Mouse (Mus musculus) heart, postnatal 36 days (tissue): ENCODE measurements around the gene Itpa. TPM values are rescaled to one million over a fixed set of nuclear protein-coding genes. Genes with fewer than 3 reads are reported as not detected.
A peak's percentile ranks its signal among the peaks of the same experiment; 100 is the strongest.

Source experiments
- DNase-seq, 2 experiments: peaks; one replicate each; pipeline ENCODE4 v3.0.0; 2021 to 2022
- intact Hi-C: fragments of 180-260 bp; cut with DNase I; formaldehyde crosslinking; loops from one replicate; pipeline ENCODE4 v1.15.1; 2025
- total RNA-seq, 2 experiments: library from RNA; stranded (reverse); gene quantifications; 2 replicates each; pipeline ENCODE4 v1.2.3; 2021

Itpa gene
- total RNA-seq, 2 experiments from 2014 or later = 17.9 to 18.7 TPM

- intact Hi-C loops = no loop called here
- no peak for DNase-seq
Observed at GRCm38 (mm10) chr2:130655660-130656339, 11.6 kb upstream of the Itpa start.

DNA sequence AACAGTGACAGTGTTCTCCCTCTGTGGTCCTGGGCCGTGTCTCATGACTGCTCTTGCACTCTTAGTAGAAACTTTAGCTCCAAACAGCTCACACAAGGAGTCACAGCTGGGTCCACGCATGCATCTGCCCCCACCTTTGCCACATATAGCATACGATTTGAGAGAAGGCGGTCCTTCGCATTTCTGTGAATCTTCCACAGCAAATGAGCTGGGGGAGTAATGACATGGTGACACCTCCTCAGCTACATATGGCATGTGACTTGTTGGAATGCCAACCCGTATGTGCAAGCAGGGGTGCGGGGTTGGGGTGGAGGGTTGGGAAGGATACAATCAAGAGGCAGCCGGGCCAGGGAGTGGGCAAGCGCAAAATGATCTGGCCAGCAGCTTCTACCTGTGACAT is 10.9 kb upstream of the Itpa start:
- intact Hi-C loops = no loop called here
- DNase-seq = no peak

DNA sequence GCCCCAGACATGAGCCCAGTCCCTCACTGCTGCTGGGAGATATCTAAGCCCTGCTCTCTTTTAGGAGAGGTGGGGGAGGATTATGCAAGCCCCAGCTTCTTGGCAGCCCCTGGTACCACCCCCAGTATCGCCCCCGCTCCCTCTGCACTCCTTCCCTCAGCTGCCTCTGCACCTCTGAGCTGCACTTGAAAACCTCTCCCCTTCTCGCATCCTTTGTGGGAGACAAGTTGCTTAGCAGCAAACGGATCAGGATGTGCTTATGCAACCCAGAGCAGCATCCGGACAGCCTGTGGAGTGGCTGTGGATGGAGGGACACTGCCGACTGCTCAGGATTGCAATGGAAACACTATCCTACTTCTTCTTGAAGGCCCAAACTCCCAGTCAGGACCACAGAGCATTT is 9.9 kb upstream of the Itpa start:
- no peak for DNase-seq
- intact Hi-C loops = no loop called here

GRCm38 (mm10) chr2:130658530-130658929 is 8.9 kb upstream of the Itpa start:
- intact Hi-C loops = no loop called here
- DNase-seq = no peak

GRCm38 (mm10) chr2:130663342-130663741 is 4.1 kb upstream of the Itpa start:
- DNase-seq = no peak
- intact Hi-C loops = loop anchor here (5.0 kb wide), 1 partner anchor 101 kb away; the partner anchor contains the start of gene Mrps26

DNA sequence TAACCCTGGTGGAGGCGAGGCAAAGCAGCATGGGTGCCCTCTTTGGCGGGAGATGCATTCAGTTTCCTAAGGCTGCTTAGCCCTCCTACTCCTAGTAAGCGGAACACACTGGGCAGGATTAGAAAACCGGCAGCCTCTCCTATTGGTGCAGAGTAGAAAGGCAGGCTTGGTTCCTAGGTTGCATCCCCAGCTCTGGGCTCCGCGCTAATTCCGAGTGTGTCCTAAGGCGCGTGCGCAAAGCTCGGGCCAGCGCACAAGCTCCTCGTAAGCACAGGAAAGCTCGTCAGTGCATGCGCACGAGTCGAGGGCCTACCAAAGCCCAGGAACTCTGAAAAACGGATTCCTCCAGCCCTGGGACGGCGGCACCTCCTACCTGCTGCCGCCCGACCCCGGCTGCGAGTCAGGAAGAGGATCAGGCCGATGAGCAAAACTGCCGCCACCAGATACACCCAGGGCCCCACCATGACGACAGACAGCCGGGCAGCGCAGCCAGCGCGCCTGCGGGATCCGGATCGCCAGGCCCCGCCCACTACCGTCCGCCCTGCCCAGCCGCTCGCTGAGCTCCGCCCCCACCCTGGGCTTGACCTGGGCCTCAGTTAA is 3.2 kb upstream of the Itpa start, which contains the start of gene Ddrgk1:
Gene Ddrgk1 (minus strand): TSS at position 558 of the 600 bp plus-strand sequence.
- intact Hi-C loops = loop anchor here (5.0 kb wide), 1 partner anchor 102 kb away; the partner anchor contains the start of gene Mrps26
- peak; percentile 92 to 97 for DNase-seq

DNA sequence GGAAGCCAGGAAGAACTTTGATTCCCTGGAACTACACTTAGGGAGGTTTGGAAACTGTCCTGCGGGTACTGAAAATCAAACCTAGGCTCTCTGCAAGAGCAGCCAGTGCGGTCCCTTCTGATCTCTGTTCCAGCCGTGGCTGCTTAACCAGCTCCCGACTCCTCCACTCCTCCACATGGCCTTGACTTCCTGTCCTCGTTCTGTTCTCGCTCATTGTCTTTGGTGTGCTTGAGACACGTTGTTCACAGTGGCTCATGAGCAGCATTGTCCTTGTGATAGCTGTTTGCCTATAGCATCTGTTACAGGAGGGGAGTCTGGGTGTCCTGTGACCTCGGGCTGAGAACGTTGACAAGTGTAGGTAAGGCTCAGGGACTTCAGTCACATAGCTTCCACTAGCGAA is 9.8 kb downstream of the Itpa start:
- intact Hi-C loops = no loop called here
- no peak for DNase-seq

DNA sequence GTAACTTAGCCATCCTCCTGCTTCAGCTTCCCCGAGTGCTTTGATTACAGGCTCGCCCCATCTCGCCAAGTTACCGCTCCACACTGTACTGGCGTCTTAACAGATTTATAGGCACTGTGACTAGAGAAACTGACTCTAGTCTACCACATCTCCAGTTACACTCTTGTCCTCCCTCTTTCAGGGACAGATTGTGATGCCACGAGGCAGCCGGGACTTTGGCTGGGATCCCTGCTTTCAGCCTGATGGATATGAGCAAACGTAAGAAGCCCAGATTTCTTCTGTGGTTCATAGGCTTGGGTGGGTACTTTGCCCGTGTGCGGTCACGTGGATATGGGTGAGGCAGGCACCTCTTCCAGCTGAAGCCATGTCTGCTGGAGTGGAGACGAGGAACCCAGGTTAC is 11.7 kb downstream of the Itpa start:
- intact Hi-C loops = no loop called here
- DNase-seq = no peak

- intact Hi-C loops = no loop called here
- DNase-seq = no peak
Observed at GRCm38 (mm10) chr2:130679899-130680298, 12.5 kb downstream of the Itpa start.

DNA sequence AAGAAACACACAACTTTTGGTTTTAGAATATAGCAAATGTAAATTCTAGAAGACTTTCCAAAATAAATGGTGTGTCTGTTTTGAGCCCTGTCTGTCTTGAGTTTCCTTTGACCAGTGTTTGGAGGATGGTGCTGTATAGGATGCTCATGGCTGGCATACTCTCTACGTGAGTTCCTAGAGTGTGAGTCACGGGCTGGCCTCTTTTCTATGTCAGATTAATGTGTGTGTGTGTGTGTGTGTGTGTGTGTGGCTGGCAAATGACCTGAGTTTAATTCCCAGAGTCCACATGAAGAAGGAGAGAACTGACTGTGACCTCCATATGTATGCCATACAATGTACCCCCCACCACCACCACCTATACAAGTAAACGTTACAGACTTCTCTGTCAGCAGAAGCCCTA is 14.1 kb downstream of the Itpa start:
- intact Hi-C loops = no loop called here
- no peak for DNase-seq

GRCm38 (mm10) chr2:130685426-130685825 is 18.0 kb downstream of the Itpa start:
- intact Hi-C loops = no loop called here
- no peak for DNase-seq

DNA sequence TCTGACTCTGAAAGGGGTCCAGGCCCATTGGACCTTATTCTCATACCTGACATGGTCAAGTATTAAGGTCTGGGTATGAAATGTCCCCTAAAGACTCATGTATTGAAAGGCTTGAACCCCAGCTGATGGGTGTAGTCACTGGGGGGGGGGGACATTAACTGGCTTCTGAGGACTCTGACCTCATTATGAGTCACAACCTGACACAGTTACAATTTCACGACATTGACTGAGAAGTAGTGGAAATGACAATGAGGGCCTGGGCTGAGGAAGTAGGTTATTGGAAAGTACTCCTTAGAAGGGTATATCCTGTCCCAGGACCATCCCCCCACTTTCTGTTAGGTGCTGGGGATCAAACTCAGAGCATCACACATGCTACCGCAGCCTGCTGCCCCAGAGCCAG is 21.6 kb downstream of the Itpa start:
- no peak for DNase-seq
- intact Hi-C loops = no loop called here

DNA sequence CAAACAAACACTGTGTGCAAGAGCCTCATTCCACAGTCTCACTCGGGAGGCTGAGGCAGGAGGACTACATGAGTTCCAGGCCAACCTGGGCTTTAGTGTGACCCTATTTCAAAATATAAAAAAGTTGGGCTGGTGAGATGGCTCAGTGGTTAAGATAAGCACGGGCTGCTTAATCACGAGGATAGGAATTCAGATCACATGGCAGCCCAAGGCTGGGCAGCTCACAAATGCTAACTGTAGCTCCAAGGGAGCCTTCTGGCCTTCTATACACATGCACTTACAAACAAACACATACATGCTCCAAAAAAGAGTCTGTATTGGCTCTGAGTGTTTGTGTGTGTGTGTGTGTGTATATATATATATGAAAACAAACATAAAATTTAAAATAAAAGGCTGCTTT is 26.2 kb downstream of the Itpa start:
- intact Hi-C loops = no loop called here
- no peak for DNase-seq

DNA sequence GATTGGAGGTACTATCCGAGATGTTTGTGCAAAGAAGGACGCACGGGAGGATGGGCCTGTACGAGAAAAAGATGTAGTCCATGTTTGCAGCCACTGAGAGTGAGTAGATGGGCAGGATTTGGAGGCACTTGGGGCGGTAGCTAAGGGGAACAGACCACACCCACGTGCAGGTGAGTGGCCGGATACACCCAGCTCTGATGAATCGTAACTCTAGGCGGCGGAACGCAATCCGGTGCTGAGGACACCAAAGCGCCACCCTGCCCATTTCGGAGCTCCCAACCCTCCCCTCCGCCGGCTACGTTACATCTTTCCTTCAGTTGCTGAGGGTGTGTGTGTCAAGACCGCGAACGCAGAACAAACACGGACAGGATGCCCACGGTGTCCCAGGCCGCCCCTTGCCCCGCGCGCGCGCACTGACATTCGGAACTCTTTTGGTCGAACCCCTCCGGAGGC is 29.3 kb downstream of the Itpa start:
- intact Hi-C loops = no loop called here
- DNase-seq = peak in 1 of 2 experiments; percentile 6

- DNase-seq = peak; percentile 52
- intact Hi-C loops = no loop called here
Observed at GRCm38 (mm10) chr2:130697153-130697810, 29.9 kb downstream of the Itpa start, which contains the start of gene Slc4a11. Gene Slc4a11, minus strand, starts transcription at chr2:130697519.

- DNase-seq = no peak
- intact Hi-C loops = no loop called here
Observed at GRCm38 (mm10) chr2:130697821-130698266, 30.4 kb downstream of the Itpa start.

- intact Hi-C loops = no loop called here
- DNase-seq = no peak
Observed at GRCm38 (mm10) chr2:130704040-130705001, 36.9 kb downstream of the Itpa start.

DNA sequence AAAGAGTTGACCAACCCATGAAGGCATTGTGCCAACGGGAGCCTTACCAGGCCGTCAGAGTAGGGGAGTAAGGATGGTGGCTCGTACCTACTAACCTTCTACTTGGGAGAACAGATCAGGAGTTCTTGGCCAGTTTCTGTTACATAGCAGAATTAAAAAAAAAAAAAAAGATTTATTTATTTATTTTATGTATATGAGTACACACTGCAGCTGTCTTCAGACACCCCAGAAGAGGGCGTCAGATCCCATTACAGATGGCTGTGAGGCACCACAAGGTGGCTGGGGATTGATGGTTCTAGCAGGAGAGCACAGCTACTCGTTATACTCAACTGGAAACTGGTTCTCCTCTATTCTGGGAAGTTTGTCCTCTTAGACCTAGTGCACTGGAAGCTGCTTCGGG is 37.8 kb downstream of the Itpa start:
- DNase-seq = no peak
- intact Hi-C loops = no loop called here

DNA sequence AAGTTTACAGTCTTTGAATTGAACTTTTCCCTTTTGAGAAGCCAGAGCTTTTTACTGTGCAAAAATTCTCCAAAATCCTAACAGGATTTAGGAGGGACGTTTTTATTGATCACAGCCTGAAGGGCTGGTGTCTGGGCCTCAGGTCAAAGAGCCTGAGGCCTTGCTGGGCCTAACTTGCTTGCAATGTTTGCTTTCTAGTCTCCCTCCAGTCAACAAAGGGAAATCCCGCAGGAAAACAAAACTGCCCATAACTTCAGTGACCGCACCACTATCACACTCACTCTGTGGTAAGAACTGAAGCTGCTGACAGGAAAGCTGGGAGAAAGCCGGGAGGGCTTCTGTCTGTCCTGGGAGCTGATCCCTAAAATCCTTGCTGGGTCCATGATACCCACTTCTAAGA is 39.2 kb downstream of the Itpa start:
- DNase-seq = no peak
- intact Hi-C loops = no loop called here

DNA sequence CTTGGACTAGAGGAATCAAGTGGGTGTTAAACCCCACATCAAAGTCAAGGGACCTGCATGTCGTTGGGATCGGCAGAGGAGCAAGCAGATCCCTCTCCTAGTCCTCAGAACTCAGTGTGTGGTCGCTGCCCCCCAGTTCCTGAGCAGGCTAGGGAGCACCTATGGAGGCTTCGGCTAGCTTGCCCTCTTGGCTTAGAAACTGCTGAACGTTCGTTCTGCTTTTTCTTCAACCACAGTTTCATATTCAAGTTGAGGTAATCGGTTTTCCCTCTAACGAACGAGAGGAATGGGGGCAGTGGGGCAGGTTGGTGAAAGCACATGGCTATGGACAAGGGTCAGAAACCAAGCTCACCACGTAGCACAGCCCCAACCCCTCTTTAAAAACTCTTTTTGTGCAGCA is 39.6 kb downstream of the Itpa start:
- DNase-seq = no peak

More for the DNA sequence above, 39.6 kb downstream of the Itpa start:
- intact Hi-C loops = no loop called here
